Mouse (Mus musculus) heart, embryonic 16.5 days (tissue): ENCODE measurements at regions not wholly inside any gene's neighbourhood (a gene's known extent, or its start where the extent isn't known, plus 50 kb on each side); places are given as distances from the start of the nearest gene placed in this dataset.
A peak's percentile ranks its signal among the peaks of the same experiment; 100 is the strongest.

ENCODE experiments used
- ATAC-seq: fragments of 200-750 bp; cut with Nextera tagmentation; replicated peaks from 2 replicates; pipeline ENCODE4 v1.8.0; 2017; ENCODE audit warnings: moderate number of reproducible peaks; ENCODE audit not compliant: insufficient read depth, low FRiP score; ENCODE audit errors: extremely low read depth
- H3K27ac ChIP-seq: fragments of 300-500 bp; sonication (generic); 2 replicates; pipeline ENCODE4 v1.5.1; 2014; ENCODE audit warnings: mild to moderate bottlenecking, low read length, control low read depth, moderate library complexity
- H3K27me3 ChIP-seq: fragments of 300-500 bp; sonication (generic); 2 replicates; pipeline ENCODE4 v1.6.1; 2014; ENCODE audit warnings: low read length, mixed read lengths; ENCODE audit not compliant: control insufficient read depth, insufficient read depth
- H3K36me3 ChIP-seq: fragments of 300-500 bp; sonication (generic); 2 replicates; pipeline ENCODE4 v1.6.1; 2014; ENCODE audit not compliant: control insufficient read depth, insufficient read depth
- H3K4me1 ChIP-seq: fragments of 300-500 bp; sonication (generic); 2 replicates; pipeline ENCODE4 v1.6.1; 2014; ENCODE audit warnings: low read length, mixed read lengths; ENCODE audit not compliant: control insufficient read depth, insufficient read depth
- H3K4me2 ChIP-seq: fragments of 300-500 bp; sonication (generic); 2 replicates; pipeline ENCODE4 v1.6.1; 2014; ENCODE audit warnings: low read depth, mild to moderate bottlenecking, control low read depth, low read length
- H3K4me3 ChIP-seq: fragments of 300-500 bp; sonication (generic); 2 replicates; pipeline ENCODE4 v1.5.1; 2014; ENCODE audit warnings: mild to moderate bottlenecking, control low read depth, low read length
- H3K9ac ChIP-seq: fragments of 300-500 bp; sonication (generic); 2 replicates; pipeline ENCODE4 v1.6.1; 2014; ENCODE audit warnings: low read length, control low read depth
- H3K9me3 ChIP-seq: fragments of 300-500 bp; sonication (generic); replicated peaks from 2 replicates; pipeline ENCODE4 v1.6.1; 2016; ENCODE audit warnings: low read length; ENCODE audit not compliant: control insufficient read depth
- WGBS: fragments of 180-500 bp; shearing (Covaris S2); extraction: QIAGEN DNeasy Blood & Tissue Kit; methylation state at CpG from one replicate; pipeline ENCODE4 v1.1.7; 2014; 5-methylcytosine and 5-hydroxymethylcytosine counted together

DNA sequence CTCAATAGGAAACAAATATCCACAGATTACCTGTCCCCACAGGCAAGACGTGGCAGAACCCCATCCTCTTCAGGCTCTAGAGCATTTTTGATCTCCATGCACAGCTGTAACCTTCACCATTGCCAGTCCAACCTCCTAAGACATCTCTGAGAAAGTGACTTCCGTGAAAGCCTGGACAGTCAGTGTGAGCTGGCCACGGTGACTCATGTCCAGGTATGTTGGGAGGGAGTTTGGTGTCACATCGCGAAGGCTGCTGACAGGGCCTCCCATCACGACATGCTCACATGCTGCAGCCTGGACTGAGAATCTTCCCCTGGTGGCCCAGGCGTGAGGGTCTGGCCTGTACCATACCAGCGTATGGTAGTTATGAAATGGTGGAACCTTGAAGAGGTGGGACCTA lies 449.0 kb upstream of the Jarid2 start:
- WGBS, result 91% methylated on average over 8 of the region's 8 CpGs
- H3K4me2 ChIP-seq, result no peak overlapping the region

DNA sequence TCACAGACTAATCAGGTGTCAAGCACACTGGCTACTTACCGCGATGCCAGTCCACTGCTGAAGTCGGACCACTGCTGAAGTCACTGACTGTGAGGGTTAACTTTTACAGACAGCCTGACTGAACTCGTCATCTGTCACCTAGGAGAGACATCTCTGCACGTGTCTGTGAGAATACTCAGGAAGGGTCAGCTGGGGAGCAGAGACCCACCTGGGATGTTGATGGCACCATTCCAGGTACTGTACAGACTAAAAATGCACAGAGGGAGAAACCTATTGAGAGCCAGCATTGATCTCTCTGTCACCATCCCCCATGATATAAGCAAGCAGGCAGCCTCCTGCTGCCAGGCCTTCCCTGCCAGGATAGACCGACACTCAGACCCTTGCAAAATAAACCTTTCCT lies 447.5 kb upstream of the Jarid2 start:
- WGBS, result 47% methylated on average over 6 of the region's 6 CpGs

More for the DNA sequence above, 449.0 kb upstream of the Jarid2 start:
- H3K4me1 ChIP-seq, result peaks cover 5% of the 10 kb centered on the region
- no peak for ATAC-seq
- no peaks in the 10 kb centered on the region for H3K36me3 ChIP-seq
- no peaks in the 10 kb centered on the region for H3K9me3 ChIP-seq
- no peaks in the 10 kb centered on the region for H3K27me3 ChIP-seq
- H3K9ac ChIP-seq, result no peak overlapping the region
- no peak overlapping the region for H3K4me3 ChIP-seq
- no peak overlapping the region for H3K27ac ChIP-seq

GRCm38 (mm10) chr13:44282306-44282705 lies 447.0 kb upstream of the Jarid2 start:
- H3K36me3 ChIP-seq, result no peaks in the 10 kb centered on the region
- 53% methylated on average over 9 of the region's 9 CpGs for WGBS
- H3K9me3 ChIP-seq, result no peaks in the 10 kb centered on the region
- no peak overlapping the region for H3K4me3 ChIP-seq
- no peak overlapping the region for H3K9ac ChIP-seq
- H3K27me3 ChIP-seq, result no peaks in the 10 kb centered on the region
- peaks cover 5% of the 10 kb centered on the region for H3K4me1 ChIP-seq
- H3K27ac ChIP-seq, result peak overlapping the region; percentile 46; the same call in 1 of the 2 replicates
- ATAC-seq, result no peak
- no peak overlapping the region for H3K4me2 ChIP-seq

More for the DNA sequence above, 447.5 kb upstream of the Jarid2 start:
- Histone ChIP-seq H3K4me2 (no peak overlapping the region), H3K4me1 (peaks cover 5% of the 10 kb centered on the region), H3K27ac (no peak overlapping the region), H3K27me3 (no peaks in the 10 kb centered on the region), H3K36me3 (no peaks in the 10 kb centered on the region), H3K4me3 (no peak overlapping the region), H3K9ac (no peak overlapping the region), H3K9me3 (no peaks in the 10 kb centered on the region)
- no peak for ATAC-seq

- WGBS, result 57% methylated on average over 16 of the region's 16 CpGs
- no peak for ATAC-seq
- peak overlapping the region; percentile 46 for H3K27ac ChIP-seq
- no peak overlapping the region for H3K4me2 ChIP-seq
- H3K9ac ChIP-seq, result no peak overlapping the region
- peaks cover 5% of the 10 kb centered on the region for H3K4me1 ChIP-seq
- H3K27me3 ChIP-seq, result no peaks in the 10 kb centered on the region
- no peak overlapping the region for H3K4me3 ChIP-seq
- H3K36me3 ChIP-seq, result no peaks in the 10 kb centered on the region
- no peaks in the 10 kb centered on the region for H3K9me3 ChIP-seq
Observed at GRCm38 (mm10) chr13:44282731-44283571, 446.3 kb upstream of the Jarid2 start.

DNA sequence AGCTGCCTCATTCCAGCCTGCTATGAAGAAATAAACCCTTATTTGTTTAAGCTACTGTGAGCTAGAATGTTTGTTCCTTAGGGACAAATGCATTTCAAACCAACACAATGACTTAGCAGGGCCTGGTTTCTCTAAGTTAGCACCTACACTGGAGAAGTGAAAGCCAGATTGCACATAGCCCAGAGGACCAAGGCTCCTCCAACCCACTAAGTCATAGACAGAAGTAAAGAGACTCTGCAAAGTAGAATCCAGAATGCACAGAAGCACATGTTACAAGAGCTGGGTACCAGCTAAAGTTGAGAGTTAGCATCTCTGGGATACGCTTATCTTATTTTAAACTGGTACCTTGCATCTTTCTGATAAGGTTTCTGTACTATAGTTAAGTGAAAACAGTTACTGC lies 443.4 kb upstream of the Jarid2 start:
- 100% methylated on average over 1 of the region's 1 CpGs for WGBS
- no peak overlapping the region for H3K4me3 ChIP-seq
- H3K9me3 ChIP-seq, result peaks cover 7% of the 10 kb centered on the region
- no peaks in the 10 kb centered on the region; the same call in 1 of the 2 replicates for H3K4me1 ChIP-seq
- no peaks in the 10 kb centered on the region for H3K27me3 ChIP-seq
- H3K27ac ChIP-seq, result no peak overlapping the region
- H3K9ac ChIP-seq, result no peak overlapping the region
- ATAC-seq, result no peak
- H3K36me3 ChIP-seq, result no peaks in the 10 kb centered on the region
- H3K4me2 ChIP-seq, result no peak overlapping the region

GRCm38 (mm10) chr13:44290199-44290598 lies 439.1 kb upstream of the Jarid2 start:
- H3K36me3 ChIP-seq, result no peaks in the 10 kb centered on the region
- H3K4me3 ChIP-seq, result no peak overlapping the region
- no peaks in the 10 kb centered on the region for H3K27me3 ChIP-seq
- peaks cover 5% of the 10 kb centered on the region; the same call in 1 of the 2 replicates for H3K4me1 ChIP-seq
- H3K9me3 ChIP-seq, result peaks cover 9% of the 10 kb centered on the region
- WGBS, result 98% methylated on average over 2 of the region's 2 CpGs
- no peak overlapping the region for H3K27ac ChIP-seq
- H3K4me2 ChIP-seq, result no peak overlapping the region
- no peak for ATAC-seq
- H3K9ac ChIP-seq, result no peak overlapping the region

- Histone ChIP-seq H3K9ac (no peak overlapping the region), H3K27ac (no peak overlapping the region), H3K27me3 (no peaks in the 10 kb centered on the region), H3K4me2 (no peak overlapping the region), H3K4me1 (peaks cover 5% of the 10 kb centered on the region; the same call in 1 of the 2 replicates), H3K9me3 (peaks cover 9% of the 10 kb centered on the region), H3K36me3 (no peaks in the 10 kb centered on the region), H3K4me3 (no peak overlapping the region)
- WGBS, result 56% methylated on average over 6 of the region's 6 CpGs
- ATAC-seq, result no peak
Observed at GRCm38 (mm10) chr13:44292476-44293056, 436.7 kb upstream of the Jarid2 start.

GRCm38 (mm10) chr13:44293736-44294416 lies 435.4 kb upstream of the Jarid2 start:
- Histone ChIP-seq H3K4me3 (no peak overlapping the region), H3K4me1 (peaks cover 5% of the 10 kb centered on the region; the same call in 1 of the 2 replicates), H3K9me3 (peaks cover 9% of the 10 kb centered on the region), H3K4me2 (no peak overlapping the region), H3K27ac (no peak overlapping the region), H3K36me3 (no peaks in the 10 kb centered on the region), H3K9ac (no peak overlapping the region), H3K27me3 (no peaks in the 10 kb centered on the region)
- peak; percentile 83 for ATAC-seq
- 65% methylated on average over 15 of the region's 15 CpGs for WGBS

DNA sequence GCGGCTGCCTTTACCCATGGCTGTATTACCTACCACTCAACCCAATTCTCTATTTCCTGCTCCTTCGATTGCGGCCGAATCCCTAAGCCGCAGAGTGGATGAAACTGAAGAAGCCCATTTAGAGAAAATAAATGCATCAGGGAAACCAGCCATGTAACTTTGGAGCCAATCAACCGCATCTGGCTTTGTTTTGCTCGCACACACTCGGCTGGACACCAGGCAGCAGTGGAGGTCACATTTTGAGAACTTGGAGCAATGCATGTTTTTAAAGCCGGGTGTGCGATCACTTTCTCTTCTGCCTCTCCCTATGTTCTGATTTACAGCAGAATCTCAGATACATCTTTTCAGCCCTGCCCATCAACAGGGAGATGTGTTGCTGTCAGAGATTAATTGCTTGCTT lies 433.7 kb upstream of the Jarid2 start:
- H3K4me3 ChIP-seq, result no peak overlapping the region
- H3K4me2 ChIP-seq, result no peak overlapping the region
- H3K27me3 ChIP-seq, result no peaks in the 10 kb centered on the region
- peaks cover 7% of the 10 kb centered on the region for H3K9me3 ChIP-seq
- no peak overlapping the region for H3K27ac ChIP-seq
- H3K36me3 ChIP-seq, result no peaks in the 10 kb centered on the region
- H3K9ac ChIP-seq, result no peak overlapping the region
- WGBS, result 84% methylated on average over 10 of the region's 10 CpGs
- ATAC-seq, result no peak
- peaks cover 5% of the 10 kb centered on the region; the same call in 1 of the 2 replicates for H3K4me1 ChIP-seq
